Mouse (Mus musculus): ENCODE data around the gene Pitpnm2. TPM values are rescaled to one million over a fixed set of nuclear protein-coding genes. Genes with fewer than 3 reads are reported as not detected.

The Pitpnm2 gene
- polyA plus RNA-seq, 1 experiment = 10.8 TPM

DNA sequence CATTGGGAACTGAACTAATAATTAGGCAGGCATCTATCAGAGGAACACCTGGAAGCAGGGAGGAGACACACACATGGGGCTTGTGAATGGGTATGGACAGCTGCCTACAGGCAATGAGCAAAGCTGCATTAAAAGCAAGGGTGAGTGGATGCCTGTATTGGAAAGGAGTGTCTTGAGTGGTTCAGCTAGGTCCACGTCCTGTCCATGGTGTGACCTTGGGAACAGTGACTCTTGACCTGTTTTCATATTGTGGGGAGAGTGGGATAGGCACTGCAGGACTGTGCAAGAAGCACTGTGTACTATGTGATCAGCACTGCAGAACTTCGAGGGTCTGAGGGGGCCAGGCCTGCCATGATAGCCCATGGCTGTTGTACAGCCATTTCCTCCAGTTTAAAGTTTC lies 150.6 kb downstream of the Pitpnm2 start:
- Histone ChIP-seq H3K27ac (ENCODE audit: control insufficient read depth, insufficient read depth, low read depth, low read length, poor library complexity) (no peak overlapping the region), H3K4me3 (replicated peaks; ENCODE audit: control insufficient read depth, low read depth, low read length) (no peak overlapping the region), H3K4me1 (ENCODE audit: control insufficient read depth, insufficient read depth, low read length) (peaks cover 4% of the 10 kb centered on the region; the same call in 1 of the 2 replicates)
- TF ChIP-seq CTCF (IDR thresholded peaks at IDR 0.05; ENCODE audit: control insufficient read depth, insufficient read depth, low read length) (no peak), POLR2A (IDR thresholded peaks at IDR 0.05; ENCODE audit: borderline replicate concordance, control insufficient read depth, low read depth, low read length) (no peak)
- WGBS = 94% methylated on average over 2 of the region's 2 CpGs

DNA sequence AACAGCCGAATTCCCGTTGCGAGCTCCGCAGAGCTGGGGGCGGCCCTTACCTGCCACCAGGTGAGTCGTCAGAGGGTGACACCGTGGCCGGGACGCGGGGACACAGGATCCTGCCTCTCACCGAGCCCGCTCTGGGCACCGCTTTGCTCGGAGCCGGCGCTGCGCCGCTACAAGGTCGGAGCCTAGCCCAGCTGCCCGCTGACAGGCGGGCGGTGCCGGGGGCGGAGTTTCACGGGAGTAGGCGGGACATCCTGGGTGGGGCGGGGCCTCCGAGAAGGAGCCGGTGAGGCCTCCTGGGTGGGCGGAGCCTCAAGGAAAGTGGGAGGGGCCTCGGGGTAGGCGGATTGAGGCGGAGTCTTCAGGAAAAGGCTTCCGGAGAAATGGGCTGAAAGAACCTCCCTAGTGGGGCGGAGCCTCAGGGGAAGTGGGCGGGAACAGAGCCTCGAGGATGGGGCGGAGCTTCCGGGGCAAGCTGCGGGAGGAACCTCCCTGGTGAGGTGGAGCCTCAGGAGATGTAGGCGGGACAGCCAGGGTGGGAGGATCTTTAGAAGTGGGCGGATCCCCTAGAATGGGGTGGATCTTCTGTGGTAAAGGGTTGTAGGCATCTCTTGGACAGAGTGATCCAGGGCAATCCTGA lies 153.8 kb downstream of the Pitpnm2 start, which contains the start of gene Abcb9:
Abcb9 (minus strand) TSS at position 203 of the 637 bp plus-strand sequence.
- TF ChIP-seq POLR2A (IDR thresholded peaks at IDR 0.05; ENCODE audit: borderline replicate concordance, control insufficient read depth, low read depth, low read length) = peak; percentile 69; the same call in 1 of the 2 replicates
- no peak for TF ChIP-seq CTCF (IDR thresholded peaks at IDR 0.05; ENCODE audit: control insufficient read depth, insufficient read depth, low read length)
- peak within 1 kb of the TSS; percentile 76 for H3K4me3 ChIP-seq (replicated peaks; ENCODE audit: control insufficient read depth, low read depth, low read length)
- WGBS = under 1% methylated on average over 42 of the region's 42 CpGs
- peaks cover 4% of the 10 kb centered on the region for H3K4me1 ChIP-seq (ENCODE audit: control insufficient read depth, insufficient read depth, low read length)
- peak within 1 kb of the TSS; percentile 88 for H3K27ac ChIP-seq (ENCODE audit: control insufficient read depth, insufficient read depth, low read depth, low read length, poor library complexity)

DNA sequence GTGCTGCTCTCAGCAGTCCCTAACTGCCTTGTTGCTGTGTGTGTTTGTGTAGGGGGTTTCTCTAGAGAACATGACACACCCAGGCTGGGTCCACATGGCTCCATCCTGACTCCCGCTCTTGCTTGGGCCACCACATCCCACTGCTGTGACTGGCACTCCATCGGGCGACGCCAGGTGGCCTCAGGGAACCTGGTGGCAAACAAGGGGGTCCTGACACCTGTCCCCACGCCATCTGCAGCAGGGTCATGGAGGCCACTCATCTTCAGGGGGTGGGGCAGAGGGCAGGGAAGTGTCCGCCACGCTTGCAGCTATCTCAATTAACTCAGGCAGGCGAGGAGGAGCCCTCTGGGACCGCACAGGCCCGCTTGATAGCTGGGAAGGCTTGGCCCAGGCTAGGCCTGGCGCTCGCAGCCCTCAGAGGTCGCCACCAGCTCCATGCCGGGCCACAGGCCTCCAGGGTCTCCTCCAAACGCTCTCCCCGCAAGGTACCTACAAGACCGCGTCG lies 154.4 kb downstream of the Pitpnm2 start:
- H3K4me3 ChIP-seq (replicated peaks; ENCODE audit: control insufficient read depth, low read depth, low read length) = peak overlapping the region; percentile 76
- peak overlapping the region; percentile 88 for H3K27ac ChIP-seq (ENCODE audit: control insufficient read depth, insufficient read depth, low read depth, low read length, poor library complexity)
- 16% methylated on average over 19 of the region's 19 CpGs for WGBS
- H3K4me1 ChIP-seq (ENCODE audit: control insufficient read depth, insufficient read depth, low read length) = peaks cover 4% of the 10 kb centered on the region
- TF ChIP-seq POLR2A (IDR thresholded peaks at IDR 0.05; ENCODE audit: borderline replicate concordance, control insufficient read depth, low read depth, low read length) (no peak), CTCF (IDR thresholded peaks at IDR 0.05; ENCODE audit: control insufficient read depth, insufficient read depth, low read length) (no peak)

DNA sequence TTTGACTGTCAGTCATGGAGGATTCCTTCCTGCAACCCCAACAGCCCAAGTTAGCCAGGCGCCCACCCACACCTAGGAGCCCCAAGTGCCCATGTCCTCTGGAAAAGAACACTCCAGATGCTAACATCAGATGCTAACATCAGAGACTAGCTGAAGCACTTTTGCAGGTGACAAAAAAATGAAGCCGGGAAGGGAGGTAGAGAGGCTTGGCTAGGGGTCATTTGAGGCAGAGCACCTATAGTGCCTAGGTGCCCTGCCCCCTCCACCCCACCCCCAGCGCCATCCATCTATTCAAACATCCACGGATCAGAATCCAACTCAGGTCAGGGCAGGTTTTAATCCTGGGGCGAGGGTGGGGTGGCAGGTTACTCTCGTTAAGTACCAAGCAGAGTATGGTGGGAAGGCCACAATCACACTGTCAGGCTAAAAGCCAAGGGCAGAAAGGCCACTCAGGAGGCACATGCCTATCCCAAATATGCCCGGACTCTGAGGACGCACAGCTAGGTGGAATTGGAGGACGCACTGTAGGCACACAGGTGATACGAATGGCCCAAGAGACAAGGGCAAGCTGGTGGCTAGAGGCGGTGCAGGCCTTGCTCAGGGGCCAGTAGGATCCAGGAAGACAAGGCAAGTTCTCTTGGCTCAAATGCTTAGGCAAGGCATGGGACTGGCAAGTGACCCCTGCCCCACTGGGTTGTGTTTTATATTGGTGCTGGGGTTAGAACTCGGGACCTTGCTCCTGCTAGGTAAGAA lies 155.5 kb downstream of the Pitpnm2 start:
- WGBS = 92% methylated on average over 12 of the region's 12 CpGs
- peaks cover 4% of the 10 kb centered on the region for H3K4me1 ChIP-seq (ENCODE audit: control insufficient read depth, insufficient read depth, low read length)
- H3K4me3 ChIP-seq (replicated peaks; ENCODE audit: control insufficient read depth, low read depth, low read length) = peak overlapping the region; percentile 76
- peak overlapping the region; percentile 47; the same call in 1 of the 2 replicates for H3K27ac ChIP-seq (ENCODE audit: control insufficient read depth, insufficient read depth, low read depth, low read length, poor library complexity)
- TF ChIP-seq CTCF (IDR thresholded peaks at IDR 0.05; ENCODE audit: control insufficient read depth, insufficient read depth, low read length) (no peak), POLR2A (IDR thresholded peaks at IDR 0.05; ENCODE audit: borderline replicate concordance, control insufficient read depth, low read depth, low read length) (no peak)

DNA sequence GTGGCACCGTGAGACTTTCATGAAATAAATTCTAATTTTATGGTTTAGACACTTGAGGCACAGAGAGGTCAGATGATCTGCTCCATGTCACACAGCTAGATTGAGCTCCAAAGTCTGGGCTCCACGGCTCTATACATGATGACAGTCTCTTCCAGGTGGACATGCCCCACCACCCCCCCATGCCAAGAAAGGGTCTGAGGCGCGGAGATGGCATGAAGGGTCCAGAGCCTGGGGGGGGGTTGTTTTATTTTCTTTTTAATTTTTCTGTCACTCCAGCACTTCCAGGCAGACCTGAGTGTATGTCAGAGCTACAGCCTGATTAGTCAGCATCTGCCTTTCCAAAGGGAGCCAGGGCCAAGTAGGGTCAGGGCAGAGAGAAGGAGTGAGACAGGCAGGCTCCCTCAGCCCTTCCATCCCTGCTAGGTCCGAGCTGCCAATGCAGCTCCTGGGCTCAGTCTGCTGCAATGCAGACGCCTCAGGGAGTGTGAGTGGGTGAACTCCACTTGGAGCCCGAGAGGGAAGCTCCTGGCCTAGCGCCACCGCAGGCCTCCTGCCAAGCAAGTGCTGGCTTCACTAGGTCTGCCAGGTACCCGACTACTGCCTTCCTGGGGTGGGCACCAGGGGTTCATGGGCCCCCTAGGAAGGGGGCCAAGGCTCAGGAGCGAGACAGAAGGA lies 156.3 kb downstream of the Pitpnm2 start:
- Histone ChIP-seq H3K4me1 (ENCODE audit: control insufficient read depth, insufficient read depth, low read length) (peaks cover 4% of the 10 kb centered on the region), H3K4me3 (replicated peaks; ENCODE audit: control insufficient read depth, low read depth, low read length) (no peak overlapping the region), H3K27ac (ENCODE audit: control insufficient read depth, insufficient read depth, low read depth, low read length, poor library complexity) (peak overlapping the region; percentile 47; the same call in 1 of the 2 replicates)
- WGBS = 72% methylated on average over 11 of the region's 11 CpGs
- no peak for TF ChIP-seq POLR2A (IDR thresholded peaks at IDR 0.05; ENCODE audit: borderline replicate concordance, control insufficient read depth, low read depth, low read length)
- no peak for TF ChIP-seq CTCF (IDR thresholded peaks at IDR 0.05; ENCODE audit: control insufficient read depth, insufficient read depth, low read length)

DNA sequence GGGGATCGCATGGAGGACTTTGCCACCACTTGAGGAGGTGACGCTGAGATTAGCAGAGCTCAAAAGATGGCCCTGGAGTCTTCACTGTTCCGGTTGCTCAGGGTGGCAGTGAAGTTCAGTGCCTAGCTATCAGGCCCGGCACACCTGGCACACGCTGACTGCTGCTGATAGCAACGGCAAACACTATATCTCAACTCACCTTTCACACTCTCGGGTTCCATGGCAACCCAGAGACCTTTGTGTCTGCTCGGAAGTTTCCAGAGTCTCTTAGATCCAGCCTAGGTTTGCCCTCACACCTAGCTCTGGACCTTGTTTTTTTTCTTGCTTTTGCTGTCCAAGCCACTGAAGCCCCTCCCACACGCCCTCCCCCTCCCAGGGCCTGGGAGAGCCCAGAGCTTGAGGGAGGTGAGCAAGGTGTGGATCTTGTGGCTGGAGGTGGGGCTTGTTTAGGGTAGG lies 157.6 kb downstream of the Pitpnm2 start:
- H3K4me3 ChIP-seq (replicated peaks; ENCODE audit: control insufficient read depth, low read depth, low read length) = no peak overlapping the region
- TF ChIP-seq CTCF (IDR thresholded peaks at IDR 0.05; ENCODE audit: control insufficient read depth, insufficient read depth, low read length) = no peak
- TF ChIP-seq POLR2A (IDR thresholded peaks at IDR 0.05; ENCODE audit: borderline replicate concordance, control insufficient read depth, low read depth, low read length) = no peak
- peaks cover 4% of the 10 kb centered on the region for H3K4me1 ChIP-seq (ENCODE audit: control insufficient read depth, insufficient read depth, low read length)
- WGBS = 59% methylated on average over 9 of the region's 9 CpGs
- H3K27ac ChIP-seq (ENCODE audit: control insufficient read depth, insufficient read depth, low read depth, low read length, poor library complexity) = peak overlapping the region; percentile 78

DNA sequence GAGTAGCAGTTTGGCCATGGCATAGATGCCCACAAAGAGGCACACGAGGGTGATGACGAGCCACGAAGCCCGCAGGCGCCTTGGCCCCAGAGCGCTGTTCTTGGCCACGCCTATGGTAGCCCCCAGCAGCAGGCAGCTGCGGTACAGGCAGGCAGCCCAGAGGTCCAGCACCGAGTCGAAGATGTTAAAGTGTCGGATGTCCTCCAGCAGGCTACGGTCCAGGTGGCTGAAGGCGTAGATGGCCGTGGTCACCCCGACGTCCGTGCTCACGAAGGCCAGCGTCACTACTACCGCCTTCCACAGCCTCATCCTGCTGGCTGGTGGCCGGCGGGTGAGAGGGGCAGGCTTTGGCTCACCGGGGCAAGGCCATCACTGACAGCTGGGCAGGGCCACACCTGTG lies 159.7 kb downstream of the Pitpnm2 start:
- H3K4me1 ChIP-seq (ENCODE audit: control insufficient read depth, insufficient read depth, low read length) = peaks cover 1% of the 10 kb centered on the region
- H3K27ac ChIP-seq (ENCODE audit: control insufficient read depth, insufficient read depth, low read depth, low read length, poor library complexity) = no peak overlapping the region
- 93% methylated on average over 23 of the region's 23 CpGs for WGBS
- H3K4me3 ChIP-seq (replicated peaks; ENCODE audit: control insufficient read depth, low read depth, low read length) = no peak overlapping the region
- TF ChIP-seq CTCF (IDR thresholded peaks at IDR 0.05; ENCODE audit: control insufficient read depth, insufficient read depth, low read length) = no peak
- TF ChIP-seq POLR2A (IDR thresholded peaks at IDR 0.05; ENCODE audit: borderline replicate concordance, control insufficient read depth, low read depth, low read length) = no peak

DNA sequence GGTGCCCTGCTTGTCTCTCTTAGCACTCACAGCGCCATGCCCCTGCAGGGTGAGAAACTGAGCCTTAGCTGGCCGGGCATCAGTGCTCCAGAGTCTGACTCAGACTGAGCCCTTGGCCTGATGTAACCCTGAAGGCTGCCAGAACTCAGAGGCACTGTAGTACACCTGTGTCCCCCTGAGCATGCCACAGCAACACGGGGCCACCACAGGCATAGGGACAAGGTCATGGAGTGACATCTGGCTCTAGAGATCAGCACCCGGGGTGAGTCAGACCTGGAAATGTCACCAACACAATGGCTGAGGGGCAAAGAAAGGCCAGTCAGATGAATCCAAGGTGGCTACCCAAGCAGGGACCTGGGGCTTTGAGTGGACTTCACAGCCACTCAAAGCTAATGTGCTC lies 162.7 kb downstream of the Pitpnm2 start:
- no peak for TF ChIP-seq CTCF (IDR thresholded peaks at IDR 0.05; ENCODE audit: control insufficient read depth, insufficient read depth, low read length)
- TF ChIP-seq POLR2A (IDR thresholded peaks at IDR 0.05; ENCODE audit: borderline replicate concordance, control insufficient read depth, low read depth, low read length) = no peak
- no peak overlapping the region for H3K4me3 ChIP-seq (replicated peaks; ENCODE audit: control insufficient read depth, low read depth, low read length)
- no peak overlapping the region for H3K27ac ChIP-seq (ENCODE audit: control insufficient read depth, insufficient read depth, low read depth, low read length, poor library complexity)
- WGBS = 82% methylated on average over 4 of the region's 4 CpGs
- no peaks in the 10 kb centered on the region for H3K4me1 ChIP-seq (ENCODE audit: control insufficient read depth, insufficient read depth, low read length)

Data from bone marrow, adult 2 months (tissue).